Mouse (Mus musculus) 3134 (cell line): ENCODE results near the gene Ptgir.

Source experiments
- DNase-seq: peaks from one replicate; pipeline ENCODE4 v3.0.0-alpha.2; 2011; ENCODE audit warnings: low spot score; ENCODE audit not compliant: insufficient read length; ENCODE audit errors: extremely low read depth

Gene Ptgir

DNA sequence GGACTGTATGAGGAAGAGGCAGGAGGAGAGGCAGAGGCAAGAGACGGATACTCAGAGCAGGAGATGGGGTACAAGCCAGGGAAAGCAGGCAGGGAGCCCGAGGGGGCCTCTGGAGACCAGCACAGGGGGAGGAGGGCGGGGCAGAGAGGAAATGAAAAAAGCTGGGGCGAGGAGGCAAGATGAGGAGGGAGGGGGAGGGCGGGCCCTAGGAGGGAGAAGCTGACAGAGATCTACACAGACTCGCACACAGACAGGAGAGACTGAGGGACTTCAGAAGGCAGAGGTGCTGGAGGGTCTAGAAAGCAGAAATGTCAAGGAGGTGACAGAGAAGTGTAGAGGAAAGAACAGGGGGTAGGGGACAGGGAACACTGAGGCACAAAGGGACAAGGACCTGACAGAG is at the start of gene Ptgir:
TSS of gene Ptgir (plus strand) at position 210 of the 400 bp plus-strand sequence.
- no peak for DNase-seq

DNA sequence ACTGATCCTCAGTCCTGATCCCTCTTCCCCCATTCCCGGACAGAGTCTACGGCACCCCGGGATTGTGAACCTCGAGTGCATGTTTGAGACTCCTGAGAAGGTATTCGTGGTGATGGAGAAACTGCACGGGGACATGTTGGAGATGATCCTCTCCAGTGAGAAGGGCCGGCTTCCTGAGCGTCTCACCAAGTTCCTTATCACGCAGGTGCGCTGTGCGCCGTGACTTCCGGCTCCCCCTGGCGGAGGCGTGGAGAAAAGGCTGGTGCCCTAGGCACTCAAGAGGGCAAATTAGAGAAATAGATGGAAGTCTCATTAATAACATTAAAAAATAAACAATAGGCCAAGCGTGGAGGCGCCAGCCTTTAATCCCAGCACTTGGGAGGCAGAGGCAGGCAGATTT is 48.0 kb upstream of the Ptgir start:
- no peak for DNase-seq

DNA sequence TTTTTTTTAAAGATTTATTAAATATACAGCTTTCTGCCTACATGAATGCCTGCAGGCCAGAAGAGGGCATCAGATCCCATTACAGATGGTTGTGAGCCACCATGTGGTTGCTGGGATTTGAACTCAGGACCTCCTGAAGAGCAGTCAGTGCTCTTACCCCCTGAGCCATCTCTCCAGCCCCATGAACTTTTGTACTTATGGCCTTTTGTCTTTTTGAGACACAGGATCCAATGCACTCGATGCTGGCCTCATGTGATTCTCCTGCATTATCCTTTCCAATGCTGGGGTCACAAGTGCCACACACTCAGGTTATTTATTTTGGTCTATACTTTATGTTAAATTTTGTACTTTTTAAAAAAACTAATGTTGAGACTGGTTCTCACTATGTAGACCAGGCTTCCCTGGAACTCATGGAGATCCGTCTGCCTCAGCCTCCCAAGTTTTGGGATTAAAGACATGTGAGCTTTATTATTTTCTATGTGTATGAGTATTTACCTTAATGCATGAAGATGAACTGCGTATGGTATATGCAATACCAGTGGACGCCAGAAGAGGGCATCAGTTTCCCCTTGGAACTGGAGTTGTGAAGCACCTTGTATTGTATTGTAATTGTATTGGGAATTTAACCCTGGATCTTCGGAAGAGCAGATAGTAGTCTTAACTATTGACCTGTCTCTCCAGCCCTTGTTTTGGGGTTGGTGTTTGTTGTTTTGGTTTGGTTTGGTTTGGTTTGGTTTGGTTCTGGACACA is 46.2 kb upstream of the Ptgir start:
- no peak for DNase-seq

DNA sequence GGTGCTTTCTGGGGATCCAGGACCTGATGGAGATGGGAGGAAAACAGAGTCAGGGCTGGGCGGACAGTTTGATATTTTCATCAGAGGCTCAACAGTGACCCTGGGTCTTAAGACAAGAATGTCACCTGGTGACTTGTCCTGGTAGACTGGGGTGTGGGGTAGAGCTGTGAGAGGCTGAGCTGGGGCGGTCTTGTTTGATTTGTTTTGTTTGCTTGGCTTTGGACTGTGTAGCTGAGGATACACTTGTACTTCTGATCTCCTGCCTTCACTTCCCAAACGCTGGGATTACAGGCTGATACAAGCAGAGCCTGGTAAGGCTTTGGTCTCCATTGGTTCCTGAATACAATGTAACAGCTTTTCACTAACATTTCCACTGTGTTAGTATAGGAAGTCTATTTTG is 38.8 kb upstream of the Ptgir start:
- DNase-seq, result no peak

DNA sequence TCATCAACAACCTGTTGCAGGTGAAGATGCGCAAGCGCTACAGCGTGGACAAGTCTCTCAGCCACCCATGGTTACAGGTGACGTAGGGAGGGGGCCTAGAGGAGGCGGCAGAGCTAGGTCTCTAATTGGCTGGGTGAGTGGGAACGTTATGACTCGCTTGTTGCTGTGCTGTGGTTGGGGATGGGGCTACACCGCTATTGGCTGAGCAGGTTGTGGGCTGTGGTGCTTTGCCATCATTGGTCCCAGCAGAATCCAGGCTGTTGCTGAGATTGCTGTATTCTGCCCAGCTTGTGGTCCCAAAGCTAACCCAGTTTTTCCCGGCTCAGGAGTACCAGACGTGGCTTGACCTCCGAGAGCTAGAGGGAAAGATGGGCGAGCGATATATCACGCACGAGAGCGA is 36.8 kb upstream of the Ptgir start:
- no peak for DNase-seq

DNA sequence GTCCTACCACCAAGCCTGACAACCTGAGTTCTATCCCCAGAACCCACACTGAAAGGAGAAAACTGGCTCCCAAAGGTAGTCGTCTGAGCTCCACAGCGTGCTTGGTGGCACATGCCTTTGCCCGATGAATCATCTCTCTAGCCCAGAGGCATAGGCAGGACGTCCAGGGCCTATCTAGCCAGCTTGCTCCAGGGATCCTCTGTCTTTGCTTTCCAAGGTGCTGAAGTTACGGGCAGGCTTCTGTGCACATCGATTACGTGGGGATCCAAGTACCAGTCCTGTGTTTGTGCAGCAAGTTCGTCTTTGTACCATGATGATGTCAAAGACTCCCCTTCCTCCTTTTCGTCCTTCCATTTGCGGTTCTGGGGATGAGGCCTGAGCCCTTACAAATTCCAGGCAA is 34.7 kb upstream of the Ptgir start:
- DNase-seq, result no peak

DNA sequence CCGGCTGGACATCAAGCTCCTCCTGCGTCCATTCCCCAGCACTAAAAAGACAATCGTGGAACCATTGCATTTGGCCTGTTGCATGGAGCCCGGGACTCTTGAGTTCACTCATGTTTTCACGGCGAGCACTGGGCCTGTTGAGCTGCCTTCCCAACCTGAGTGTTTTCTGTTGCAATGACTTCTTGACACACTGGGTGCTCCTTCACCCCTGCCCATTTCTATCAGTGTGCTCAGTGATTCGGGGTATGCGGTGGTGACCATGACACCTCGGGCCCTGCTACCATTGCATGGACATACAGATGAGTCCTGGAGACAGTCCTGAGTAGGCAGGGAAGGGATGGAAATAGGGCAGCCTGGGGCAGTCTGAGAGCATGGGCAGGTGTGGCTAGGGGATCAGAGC is 33.8 kb upstream of the Ptgir start:
- no peak for DNase-seq

DNA sequence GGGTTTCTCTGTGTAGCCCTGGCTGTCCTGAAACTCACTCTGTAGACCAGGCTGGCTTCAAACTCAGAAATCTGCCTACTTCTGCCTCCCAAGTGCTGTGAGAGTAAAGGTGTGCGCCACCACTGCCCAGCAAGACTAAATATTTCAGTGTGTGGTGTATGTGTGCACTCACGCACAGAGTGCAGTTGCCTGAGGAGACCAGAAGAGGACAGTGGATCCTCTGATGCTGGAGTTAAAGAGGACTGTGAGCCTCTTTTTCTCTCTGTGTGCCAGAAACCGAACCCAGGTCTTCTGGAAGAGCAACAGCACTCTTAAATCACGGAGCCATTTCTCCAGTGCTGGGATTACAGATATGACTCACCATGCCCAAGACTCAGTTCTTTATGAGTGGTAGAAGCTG is 32.9 kb upstream of the Ptgir start:
- no peak for DNase-seq

DNA sequence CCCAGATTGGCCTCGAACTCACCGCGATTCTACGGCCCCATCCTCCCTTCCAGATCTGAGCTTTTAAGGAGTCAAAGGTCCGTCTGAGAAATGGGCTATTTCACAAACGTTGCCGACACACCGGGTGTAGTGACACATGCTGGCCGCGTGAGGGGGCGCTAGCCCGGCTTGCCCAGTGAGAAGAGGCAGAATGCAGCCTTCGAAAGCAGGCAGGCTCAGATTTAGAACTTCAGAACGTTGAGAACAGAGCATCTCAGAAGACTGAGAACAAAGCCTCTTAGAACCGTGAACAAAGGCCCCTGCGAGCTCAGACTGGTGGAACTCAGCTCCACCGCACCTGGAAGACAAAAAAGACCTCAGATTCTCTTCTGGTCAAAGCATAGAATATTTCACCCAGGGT is 32.1 kb upstream of the Ptgir start:
- DNase-seq, result peak; percentile 66

DNA sequence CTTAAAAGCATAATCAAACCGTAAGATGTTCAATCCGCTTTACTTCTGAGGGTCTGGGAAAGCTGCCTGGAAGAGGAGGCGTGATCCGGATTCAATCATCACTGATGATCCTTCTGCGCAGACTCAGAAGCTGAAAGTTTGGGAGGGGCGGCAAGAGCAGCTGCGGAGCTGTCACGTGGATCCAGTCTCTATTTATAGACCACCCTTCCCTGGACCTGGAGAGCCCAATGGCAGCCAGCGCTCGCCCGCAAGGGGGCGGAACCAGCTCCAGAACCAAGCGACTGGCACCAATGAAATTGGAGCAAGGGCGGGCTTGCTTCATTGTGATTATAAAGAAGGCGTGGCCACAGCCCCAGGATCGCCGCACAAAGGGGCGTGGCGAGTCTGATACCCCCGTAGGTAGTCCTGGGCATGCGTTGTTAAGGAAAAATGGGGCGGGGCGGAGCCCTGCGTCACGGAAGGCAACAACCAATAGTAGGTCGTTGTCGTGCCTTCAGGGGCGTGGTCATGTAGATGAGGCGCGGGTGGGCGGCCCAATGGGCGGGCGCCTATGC is 31.5 kb upstream of the Ptgir start:
- DNase-seq, result peak; percentile 99

DNA sequence AGATGAGACGGTGACA is 31.2 kb upstream of the Ptgir start, which contains the start of gene Dact3:
TSS of gene Dact3 (plus strand) at position 8 of the 16 bp plus-strand sequence.
- DNase-seq, result no peak

DNA sequence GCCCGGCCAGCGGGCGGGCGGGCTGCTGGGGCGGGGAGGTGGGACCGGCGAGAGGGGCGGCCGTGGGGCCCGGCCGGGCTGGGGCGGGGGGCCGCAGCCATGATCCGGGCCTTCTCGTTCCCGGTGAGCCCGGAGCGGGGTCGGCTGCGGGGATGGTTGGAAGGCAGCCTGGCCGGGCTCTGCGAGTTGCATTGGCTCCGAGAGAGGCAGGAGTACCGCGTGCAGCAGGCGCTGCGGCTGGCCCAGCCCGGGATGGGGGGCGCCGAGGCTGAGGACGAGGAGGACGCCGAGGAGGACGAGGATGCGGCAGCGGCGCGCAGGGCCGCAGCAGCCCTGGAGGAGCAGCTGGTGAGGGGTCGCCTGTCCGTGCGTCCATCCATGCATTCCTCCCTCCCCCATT is 31.0 kb upstream of the Ptgir start:
- DNase-seq, result no peak

DNA sequence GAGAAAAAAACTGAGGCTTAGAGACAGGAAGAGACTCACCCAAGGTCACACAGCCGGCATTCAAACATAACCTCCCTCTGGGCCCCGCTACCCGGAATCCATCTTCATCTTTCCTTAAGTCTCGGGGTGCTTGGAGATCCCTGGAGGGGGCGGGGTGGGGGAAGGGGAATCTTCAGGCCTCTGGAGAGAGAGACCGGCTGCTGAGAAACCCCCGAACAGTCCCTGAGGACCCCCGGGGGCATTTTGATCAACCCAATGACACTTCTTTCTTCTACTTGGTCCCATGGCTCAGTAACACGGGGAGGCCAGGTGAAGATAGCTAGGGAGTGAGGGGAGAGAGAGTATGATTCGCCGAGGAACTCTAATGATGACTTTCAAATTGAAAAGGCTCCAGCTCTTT is 30.3 kb upstream of the Ptgir start:
- DNase-seq, result no peak

DNA sequence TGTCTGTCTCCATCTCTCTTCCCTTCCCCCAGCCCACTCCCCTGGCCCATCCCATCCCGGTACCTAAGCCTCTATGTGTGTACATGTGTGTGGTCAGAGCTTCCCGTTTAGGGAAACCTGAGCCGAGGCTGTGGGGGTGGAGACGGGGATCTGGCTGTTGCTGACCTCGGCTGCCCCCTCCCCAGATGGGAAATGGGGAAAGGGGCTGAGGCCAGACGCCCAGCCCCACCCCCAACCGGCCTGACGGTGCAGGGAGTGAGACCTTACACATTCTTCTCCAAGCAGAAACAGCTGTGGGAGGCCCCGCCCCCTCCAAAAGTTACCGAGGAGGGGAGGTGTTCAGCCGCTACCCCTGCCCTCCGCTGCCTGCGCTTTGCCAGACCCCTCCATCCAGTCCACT is 29.7 kb upstream of the Ptgir start:
- no peak for DNase-seq

DNA sequence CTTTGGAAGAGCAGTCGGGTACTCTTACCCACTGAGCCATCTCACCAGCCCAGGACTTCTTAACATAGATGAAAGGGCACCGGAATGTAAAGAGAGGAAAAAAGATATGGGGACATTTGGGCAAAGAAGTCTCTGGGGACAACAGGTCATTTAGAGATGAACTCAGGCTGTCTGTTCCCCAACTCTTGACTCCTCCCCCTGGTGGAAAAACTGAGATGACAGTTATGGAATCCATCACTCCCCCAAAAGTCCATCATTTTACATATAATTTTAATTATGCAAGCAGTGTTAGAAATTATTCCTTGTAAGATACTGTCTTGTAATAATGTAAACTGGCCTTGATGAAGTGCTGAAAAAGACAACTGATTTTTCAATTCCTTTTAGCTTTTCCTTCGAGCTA is 28.6 kb upstream of the Ptgir start:
- DNase-seq, result no peak

DNA sequence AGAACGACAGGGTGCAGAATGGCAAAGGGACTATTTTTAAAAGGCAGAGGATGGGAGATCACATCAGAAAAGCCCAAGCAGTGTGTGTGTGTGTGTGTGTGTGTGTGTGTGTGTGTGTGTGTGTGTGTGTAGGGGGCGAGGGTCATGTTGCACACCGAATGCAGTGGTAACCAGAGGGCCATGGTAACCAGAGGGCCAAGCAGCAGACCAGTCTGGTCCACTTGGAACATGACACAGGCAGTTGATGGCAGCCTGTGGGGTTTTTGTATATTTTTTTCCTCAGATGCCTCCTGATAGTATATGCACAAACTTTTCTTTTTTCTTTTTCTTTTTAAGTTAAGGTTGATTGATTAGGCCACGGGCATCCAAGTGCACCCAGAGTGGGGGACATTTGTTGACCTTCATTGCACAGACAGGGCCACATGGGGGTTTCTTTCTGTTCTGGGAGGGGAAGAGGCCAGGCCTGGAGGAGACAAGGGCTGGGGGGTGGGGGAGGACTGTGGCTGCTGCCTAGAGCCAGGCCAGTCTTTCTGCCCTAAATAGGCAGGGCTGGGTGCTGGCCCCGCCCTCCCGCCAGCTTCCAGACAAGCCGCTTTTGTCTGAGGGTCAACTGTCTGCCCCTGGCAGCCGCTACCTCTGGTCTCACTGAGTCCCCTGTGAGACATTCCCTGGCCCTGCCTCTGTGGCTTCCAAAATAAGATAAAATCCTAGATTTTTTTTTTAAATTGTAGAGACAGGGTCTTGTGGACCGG is 26.3 kb upstream of the Ptgir start:
- peak; percentile 37 for DNase-seq

DNA sequence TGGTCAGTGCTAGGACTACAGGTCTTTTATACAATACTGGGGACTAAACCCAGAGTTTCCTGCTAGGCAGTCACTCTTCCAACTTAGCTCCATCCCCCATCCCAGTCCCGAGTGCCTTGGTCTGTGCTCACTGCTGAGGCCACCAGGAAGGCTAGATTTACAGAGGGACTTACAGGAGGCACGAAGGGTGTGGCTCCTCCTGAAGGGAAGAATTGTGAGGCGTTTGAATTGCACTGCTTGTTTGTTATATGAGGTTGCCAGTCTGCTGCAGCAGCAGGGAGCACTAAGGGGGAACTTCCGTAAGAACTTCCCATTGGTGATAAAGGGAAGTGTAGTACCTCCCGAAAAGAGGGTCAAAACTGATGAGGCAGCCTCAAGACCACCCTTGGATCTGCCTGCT is 25.7 kb upstream of the Ptgir start:
- no peak for DNase-seq

DNA sequence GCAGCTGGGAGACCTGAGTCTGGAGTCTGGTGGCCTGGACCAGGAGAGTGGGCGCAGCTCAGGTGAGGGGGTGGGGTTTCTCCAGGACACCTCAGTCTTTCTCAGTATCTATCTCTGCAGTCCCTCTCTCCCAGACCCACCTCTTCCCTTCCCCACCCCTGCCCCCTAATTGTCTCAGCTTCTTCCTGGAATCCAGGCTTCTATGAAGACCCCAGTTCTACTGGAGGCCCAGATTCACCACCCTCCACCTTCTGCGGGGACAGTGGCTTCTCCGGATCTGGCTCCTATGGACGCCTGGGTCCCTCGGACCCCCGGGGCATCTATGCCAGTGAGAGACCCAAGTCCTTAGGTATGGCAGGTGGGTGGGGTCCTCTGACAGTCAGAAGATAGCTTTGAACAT is 23.1 kb upstream of the Ptgir start:
- no peak for DNase-seq

DNA sequence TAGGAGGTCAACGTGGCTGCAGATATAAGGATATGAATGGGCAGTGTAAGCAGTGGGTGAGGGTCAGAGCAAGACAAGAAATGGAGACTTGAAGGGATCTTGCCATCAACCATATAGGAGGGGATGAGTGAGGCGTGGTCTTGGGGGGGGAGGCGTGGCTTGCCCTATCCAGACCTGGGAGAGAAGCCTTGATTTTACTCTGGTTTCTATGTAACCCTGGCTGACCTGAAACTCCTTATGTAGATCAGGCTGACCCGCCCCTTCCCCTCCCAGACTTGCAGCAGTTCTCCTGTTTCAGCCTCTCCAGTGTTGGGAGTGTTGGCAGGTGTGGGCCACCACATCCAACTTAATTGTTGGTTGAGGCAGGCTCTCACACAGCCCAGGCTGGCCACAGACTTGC is 22.0 kb upstream of the Ptgir start:
- DNase-seq, result no peak

DNA sequence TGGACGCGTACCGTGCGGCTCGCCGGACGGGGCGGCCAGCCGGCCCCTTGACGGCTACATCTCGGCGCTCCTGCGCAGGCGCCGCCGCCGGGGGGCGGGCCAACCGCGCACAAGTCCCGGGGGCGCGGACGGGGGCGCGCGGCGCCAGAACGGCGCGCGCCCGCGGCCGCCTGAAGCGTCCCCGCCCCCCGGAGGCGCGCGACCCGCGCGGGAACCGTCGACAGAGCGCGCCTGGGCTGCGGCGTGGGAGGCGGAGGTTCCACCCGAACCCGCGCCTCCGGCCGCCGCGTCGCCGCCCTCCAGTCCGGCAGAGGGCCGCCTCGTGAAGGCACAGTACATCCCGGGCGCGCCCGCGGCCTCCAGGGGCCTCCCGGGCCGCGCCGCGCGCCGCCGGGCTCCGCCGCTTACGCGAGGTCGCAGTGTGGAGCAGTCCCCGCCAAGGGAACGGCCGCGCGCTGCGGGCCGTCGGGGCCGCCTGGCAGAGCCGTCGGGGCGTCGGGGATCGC is 21.0 kb upstream of the Ptgir start:
- no peak for DNase-seq

DNA sequence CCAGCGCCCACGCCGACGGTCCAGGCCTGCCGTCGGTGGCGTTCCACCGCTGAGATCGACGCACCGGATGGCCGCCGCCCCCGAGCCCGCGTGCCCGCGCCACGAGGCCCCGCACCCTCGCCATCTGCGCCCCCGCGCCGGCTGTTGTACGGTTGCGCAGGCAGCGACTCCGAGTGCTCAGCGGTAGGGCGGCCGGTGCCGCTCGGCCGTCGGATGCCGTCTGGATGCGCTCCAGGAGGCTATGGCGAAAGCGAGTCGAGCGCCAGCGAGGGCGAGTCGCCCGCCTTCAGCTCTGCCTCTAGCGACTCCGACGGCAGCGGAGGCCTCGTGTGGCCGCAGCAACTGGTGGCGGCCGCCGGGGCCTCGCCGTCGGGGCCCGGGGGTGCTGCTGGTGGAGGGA is 20.4 kb upstream of the Ptgir start:
- no peak for DNase-seq

DNA sequence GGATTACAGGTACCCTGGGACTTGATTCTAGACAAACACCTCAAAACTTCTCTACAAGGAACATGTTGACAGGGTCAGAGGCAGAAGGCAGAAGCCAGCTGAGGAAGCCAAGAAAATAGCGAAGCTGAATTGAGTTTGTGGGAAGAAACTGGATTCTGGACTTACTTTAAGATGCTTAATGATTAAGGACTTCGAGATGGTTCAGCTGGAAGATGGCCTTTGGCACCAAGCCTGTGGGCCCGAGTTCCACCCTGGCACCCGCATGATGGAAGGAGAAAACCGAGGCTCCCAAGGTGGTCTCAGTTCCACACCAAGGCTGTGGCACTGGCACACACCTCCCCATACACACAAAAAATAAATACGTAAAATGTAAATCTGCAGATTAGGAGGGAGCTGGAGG is 15.8 kb upstream of the Ptgir start:
- no peak for DNase-seq

DNA sequence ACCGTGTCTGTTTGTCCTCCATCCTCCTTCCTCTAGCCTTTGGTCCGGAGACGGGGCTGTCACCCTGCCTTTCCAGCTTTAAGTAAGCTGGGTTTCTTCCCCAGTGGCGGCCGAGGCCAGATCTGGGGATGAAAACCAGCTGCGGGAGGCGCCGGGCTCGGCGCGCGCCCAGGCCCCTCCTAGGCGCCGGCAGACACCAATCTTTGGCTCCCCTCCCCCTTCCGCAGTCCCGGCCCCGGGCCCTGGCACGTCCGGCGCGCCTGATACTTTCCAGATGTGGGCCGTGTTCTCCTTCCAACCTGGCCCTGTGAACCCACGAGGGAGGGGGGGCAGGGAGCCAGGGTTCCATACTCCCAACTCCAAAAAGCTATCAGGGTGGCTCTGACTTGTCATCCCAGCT is 15.3 kb upstream of the Ptgir start:
- peak; percentile 73 for DNase-seq
